Mouse (Mus musculus): Measurements from ENCODE around the gene Ankrd35.

GRCm38 (mm10) chr3:96727343-96727827 lies 57.5 kb downstream of the Ankrd35 start, which contains the start of the genes Polr3c and Rnf115:
- TF ChIP-seq CTCF (IDR thresholded peaks at IDR 0.05; ENCODE audit: borderline replicate concordance, extremely low read depth, insufficient read depth, insufficient read length) (no peak), POLR2A (IDR thresholded peaks at IDR 0.05; ENCODE audit: borderline replicate concordance, extremely low read depth, insufficient read depth, insufficient read length, poor library complexity, severe bottlenecking) (peak; percentile 82)
